Mouse (Mus musculus): ENCODE measurements around the gene Phox2a. TPM values are rescaled to one million over a fixed set of nuclear protein-coding genes. Genes with fewer than 3 reads are reported as not detected.

Phox2a gene
- 0.29 and 0.77 TPM in 2 replicates for polyA plus RNA-seq (2015; fragmentation: Nextera tagmentation; extraction: Ambion mirVana)

DNA sequence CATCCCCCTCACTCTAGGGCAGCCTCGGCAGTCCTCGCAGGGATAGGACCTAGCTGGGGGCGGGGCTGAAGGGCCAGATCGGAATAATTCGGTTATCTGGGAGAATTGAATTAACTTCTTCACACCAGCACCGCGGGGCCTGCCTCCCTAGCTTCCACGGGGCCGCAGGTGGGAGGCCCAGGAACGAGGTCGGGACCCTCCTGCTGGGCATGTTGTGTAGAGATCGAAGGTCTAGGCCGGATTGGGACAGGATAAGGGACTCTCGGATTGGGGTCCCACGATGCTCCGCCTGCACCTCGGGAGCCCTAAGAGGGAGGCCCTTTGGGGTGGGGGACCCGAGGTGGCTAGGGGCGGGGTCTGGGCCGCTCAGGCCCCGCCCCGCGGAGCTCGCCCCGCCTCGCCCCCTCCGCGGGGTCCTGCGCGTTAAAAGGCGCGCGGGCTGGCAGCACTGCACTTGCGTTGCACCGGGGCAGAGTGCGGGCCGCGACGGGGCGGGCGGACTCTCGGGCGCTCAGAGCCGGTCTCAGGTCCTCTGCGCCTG, at the start of gene Phox2a:
Phox2a (plus strand) TSS at position 453 of the 541 bp plus-strand sequence.
- peak within 1 kb of the TSS; percentile 29 for H3K4me3 ChIP-seq
- peaks cover 57% of the 10 kb centered on the region for H3K27me3 ChIP-seq
- H3K9ac ChIP-seq: no peak within 1 kb of the TSS
- H3K4me2 ChIP-seq: peak within 1 kb of the TSS; percentile 50
- peaks cover 34% of the 10 kb centered on the region for H3K4me1 ChIP-seq
- H3K27ac ChIP-seq: no peak within 1 kb of the TSS
- H3K9me3 ChIP-seq: no peaks in the 10 kb centered on the region
- no peaks in the 10 kb centered on the region for H3K36me3 ChIP-seq
- ATAC-seq (ENCODE audit: borderline replicate concordance, extremely low read depth, low FRiP score, low TSS enrichment): no peak
- under 1% methylated on average over 45 of the region's 45 CpGs for WGBS

DNA sequence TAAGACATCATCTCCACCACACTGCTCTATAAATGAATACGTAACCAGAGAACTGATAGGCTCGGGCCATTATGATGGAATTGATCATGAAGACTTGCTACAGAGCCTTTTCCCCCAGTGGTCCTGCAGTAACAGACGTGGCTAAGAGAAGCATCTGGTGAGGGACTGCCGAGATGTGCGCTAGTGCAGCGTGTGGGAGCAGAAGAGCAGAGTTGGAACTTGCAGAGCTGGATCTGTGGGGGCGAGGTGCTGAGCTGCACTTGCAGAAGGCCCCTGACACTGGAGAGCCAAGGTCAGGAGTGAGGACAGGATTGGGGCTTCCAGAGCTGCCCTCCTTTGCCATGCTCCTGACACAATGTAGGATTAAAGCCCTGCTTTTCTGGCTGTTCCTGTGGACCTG, 48.1 kb upstream of the Phox2a start:
- Histone ChIP-seq H3K36me3 (no peaks in the 10 kb centered on the region), H3K27me3 (no peaks in the 10 kb centered on the region), H3K9me3 (no peaks in the 10 kb centered on the region), H3K27ac (no peak overlapping the region), H3K4me2 (no peak overlapping the region), H3K9ac (no peak overlapping the region), H3K4me3 (no peak overlapping the region), H3K4me1 (no peaks in the 10 kb centered on the region)
- ATAC-seq (ENCODE audit: borderline replicate concordance, extremely low read depth, low FRiP score, low TSS enrichment): no peak
- 78% methylated on average over 7 of the region's 7 CpGs for WGBS

DNA sequence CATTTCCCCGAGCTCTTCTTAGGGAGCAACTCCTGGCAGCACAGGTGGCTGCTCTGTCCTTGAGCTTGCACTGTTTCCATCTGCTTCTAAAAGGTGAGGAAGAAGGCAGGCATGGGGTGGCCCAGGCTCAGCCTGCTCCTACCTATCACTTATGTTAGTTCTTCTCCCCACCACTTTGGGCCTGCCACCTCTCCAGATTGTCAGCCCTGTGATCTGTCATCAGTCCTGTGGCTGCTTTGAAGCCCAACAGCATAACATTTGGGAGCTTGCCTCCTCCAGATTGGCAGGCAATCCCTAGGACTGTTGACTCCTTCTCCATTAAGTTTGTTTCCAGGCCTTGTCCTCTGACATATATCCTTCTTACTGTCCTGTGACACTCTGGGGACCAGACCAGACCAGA, 46.5 kb upstream of the Phox2a start:
- H3K36me3 ChIP-seq: no peaks in the 10 kb centered on the region
- no peak overlapping the region for H3K27ac ChIP-seq
- H3K9me3 ChIP-seq: no peaks in the 10 kb centered on the region
- no peak overlapping the region for H3K4me3 ChIP-seq
- no peak for ATAC-seq (ENCODE audit: borderline replicate concordance, extremely low read depth, low FRiP score, low TSS enrichment)
- no peaks in the 10 kb centered on the region for H3K27me3 ChIP-seq
- H3K4me1 ChIP-seq: no peaks in the 10 kb centered on the region
- WGBS: 88% methylated on average over 1 of the region's 1 CpGs
- no peak overlapping the region for H3K9ac ChIP-seq
- no peak overlapping the region for H3K4me2 ChIP-seq

DNA sequence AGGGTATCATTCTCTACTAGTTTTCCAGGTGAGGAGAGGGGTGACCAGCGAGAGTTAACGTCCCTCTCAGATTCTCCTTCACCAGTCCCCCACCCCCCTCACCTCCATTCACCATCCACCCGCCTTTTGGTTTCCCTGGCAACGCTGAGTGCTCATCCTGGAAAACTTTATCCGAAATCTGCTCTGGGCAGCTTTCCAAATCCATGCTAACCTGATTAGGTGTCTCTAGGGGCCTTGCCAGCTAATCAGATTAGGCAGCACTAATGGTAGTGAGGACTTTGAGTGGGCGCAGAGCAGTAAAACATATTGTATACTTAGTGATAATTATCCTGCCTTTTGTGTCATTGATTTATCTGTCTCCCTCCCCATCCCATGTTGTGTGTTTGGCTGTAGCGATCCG, 45.4 kb upstream of the Phox2a start:
- 31% methylated on average over 8 of the region's 8 CpGs for WGBS
- no peak overlapping the region for H3K27ac ChIP-seq
- no peaks in the 10 kb centered on the region for H3K36me3 ChIP-seq
- H3K4me2 ChIP-seq: no peak overlapping the region
- ATAC-seq (ENCODE audit: borderline replicate concordance, extremely low read depth, low FRiP score, low TSS enrichment): no peak
- H3K9me3 ChIP-seq: no peaks in the 10 kb centered on the region
- no peaks in the 10 kb centered on the region for H3K4me1 ChIP-seq
- no peak overlapping the region for H3K9ac ChIP-seq
- H3K4me3 ChIP-seq: no peak overlapping the region
- H3K27me3 ChIP-seq: no peaks in the 10 kb centered on the region

DNA sequence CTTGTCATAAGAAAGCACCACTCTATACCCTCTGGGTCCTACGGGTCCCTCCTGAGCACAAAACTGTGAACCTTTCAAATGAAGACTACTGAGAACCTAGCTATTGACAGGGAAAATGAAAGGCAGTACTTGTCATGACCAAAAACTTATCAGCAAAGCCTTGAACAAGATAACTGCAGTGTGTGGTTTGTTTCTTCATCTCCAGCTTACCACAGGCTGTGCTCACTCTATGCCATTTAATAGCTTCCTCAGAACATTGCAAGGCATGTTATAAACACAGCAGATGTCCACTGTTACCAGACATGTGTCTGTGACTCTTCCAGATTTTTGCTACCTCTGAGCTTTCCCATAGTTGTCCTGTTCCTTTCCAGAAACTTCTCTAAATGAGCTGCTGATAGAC, 41.1 kb upstream of the Phox2a start:
- 90% methylated on average over 1 of the region's 1 CpGs for WGBS
- Histone ChIP-seq H3K9me3 (no peaks in the 10 kb centered on the region), H3K36me3 (0 out of 2 replicates have a peak, but pooled peaks cover 6% of the 10 kb centered on the region), H3K27ac (no peak overlapping the region), H3K27me3 (no peaks in the 10 kb centered on the region), H3K4me1 (no peaks in the 10 kb centered on the region), H3K4me3 (no peak overlapping the region), H3K9ac (no peak overlapping the region), H3K4me2 (no peak overlapping the region)
- no peak for ATAC-seq (ENCODE audit: borderline replicate concordance, extremely low read depth, low FRiP score, low TSS enrichment)

DNA sequence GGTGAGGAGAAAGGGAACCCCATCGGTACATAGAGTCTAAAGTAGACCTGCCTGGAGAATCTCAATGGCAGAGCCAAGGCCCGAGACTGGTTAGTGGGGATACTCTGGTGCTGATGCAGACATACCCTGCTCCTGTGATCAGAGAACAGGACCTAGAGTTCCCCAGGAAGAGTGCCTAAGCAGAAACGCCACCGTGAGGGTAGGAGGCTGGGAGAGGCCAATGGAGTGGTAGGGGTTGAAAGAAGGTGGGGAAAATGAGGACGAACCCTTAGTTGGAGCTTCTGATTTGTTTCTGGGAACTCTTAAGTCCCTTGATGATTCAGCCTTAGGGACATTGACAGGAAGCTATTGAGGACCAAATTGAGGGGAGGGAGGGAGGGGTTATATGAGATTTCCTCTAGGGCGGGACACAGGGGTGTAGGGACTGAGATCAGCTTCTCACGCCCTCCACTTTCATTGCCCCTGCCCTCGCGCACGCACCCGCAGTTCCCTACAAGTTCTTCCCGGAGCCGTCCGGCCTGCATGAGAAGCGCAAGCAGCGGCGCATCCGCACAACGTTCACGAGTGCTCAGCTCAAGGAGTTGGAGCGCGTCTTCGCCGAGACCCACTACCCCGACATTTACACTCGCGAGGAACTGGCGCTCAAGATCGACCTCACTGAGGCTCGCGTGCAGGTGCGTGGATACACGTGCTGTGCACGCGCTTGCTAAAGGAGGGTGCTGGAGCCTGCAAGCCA, 2.4 kb downstream of the Phox2a start:
- Histone ChIP-seq H3K36me3 (peaks cover 19% of the 10 kb centered on the region), H3K4me1 (peaks cover 40% of the 10 kb centered on the region), H3K27me3 (peaks cover 56% of the 10 kb centered on the region), H3K9me3 (no peaks in the 10 kb centered on the region), H3K27ac (no peak overlapping the region), H3K4me2 (peak overlapping the region; percentile 88), H3K4me3 (peak overlapping the region; percentile 42), H3K9ac (no peak overlapping the region)
- ATAC-seq (ENCODE audit: borderline replicate concordance, extremely low read depth, low FRiP score, low TSS enrichment): no peak
- WGBS: 4% methylated on average over 35 of the region's 35 CpGs

DNA sequence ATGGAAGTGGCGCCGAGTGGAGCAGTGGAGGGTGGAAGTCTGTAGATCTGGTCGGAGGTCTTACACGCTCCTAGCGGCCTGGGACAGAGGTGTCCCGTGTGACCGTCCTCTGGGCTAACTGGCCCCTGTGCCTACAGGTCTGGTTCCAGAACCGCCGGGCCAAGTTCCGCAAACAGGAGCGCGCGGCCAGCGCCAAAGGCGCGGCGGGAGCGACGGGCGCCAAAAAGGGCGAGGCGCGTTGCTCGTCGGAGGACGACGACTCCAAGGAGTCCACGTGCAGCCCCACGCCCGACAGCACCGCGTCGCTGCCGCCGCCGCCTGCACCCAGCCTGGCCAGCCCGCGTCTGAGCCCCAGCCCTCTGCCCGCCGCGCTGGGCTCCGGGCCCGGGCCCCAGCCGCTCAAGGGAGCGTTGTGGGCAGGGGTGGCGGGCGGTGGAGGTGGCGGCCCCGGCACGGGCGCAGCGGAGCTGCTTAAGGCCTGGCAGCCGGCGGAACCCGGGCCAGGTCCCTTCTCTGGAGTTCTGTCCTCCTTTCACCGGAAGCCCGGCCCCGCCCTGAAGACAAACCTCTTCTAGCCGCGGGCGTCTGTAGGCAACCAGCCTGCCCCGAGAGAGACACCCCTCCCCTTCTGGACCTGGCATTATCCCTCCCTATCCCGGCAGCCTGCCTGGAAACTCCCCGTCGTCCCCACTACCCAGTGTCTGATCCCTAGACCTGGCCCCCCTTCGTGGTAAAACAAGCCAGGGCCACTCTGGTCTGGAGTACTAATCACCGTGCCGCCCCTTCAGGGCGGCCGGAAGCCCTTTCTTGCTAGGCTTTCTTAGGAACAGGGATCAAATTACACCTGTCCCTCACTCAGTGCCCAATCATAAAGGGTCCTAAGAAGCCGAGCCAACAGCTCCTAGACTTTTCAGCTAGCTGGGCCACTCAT, 3.7 kb downstream of the Phox2a start:
- under 1% methylated on average over 67 of the region's 71 CpGs for WGBS
- H3K9ac ChIP-seq: peak overlapping the region; percentile 47
- H3K4me2 ChIP-seq: peak overlapping the region; percentile 88
- ATAC-seq (ENCODE audit: borderline replicate concordance, extremely low read depth, low FRiP score, low TSS enrichment): peak; percentile 83
- H3K4me3 ChIP-seq: peak overlapping the region; percentile 42
- peak overlapping the region; percentile 93 for H3K27ac ChIP-seq
- H3K4me1 ChIP-seq: peaks cover 40% of the 10 kb centered on the region
- no peaks in the 10 kb centered on the region for H3K9me3 ChIP-seq
- H3K36me3 ChIP-seq: peaks cover 32% of the 10 kb centered on the region
- H3K27me3 ChIP-seq: peaks cover 49% of the 10 kb centered on the region

DNA sequence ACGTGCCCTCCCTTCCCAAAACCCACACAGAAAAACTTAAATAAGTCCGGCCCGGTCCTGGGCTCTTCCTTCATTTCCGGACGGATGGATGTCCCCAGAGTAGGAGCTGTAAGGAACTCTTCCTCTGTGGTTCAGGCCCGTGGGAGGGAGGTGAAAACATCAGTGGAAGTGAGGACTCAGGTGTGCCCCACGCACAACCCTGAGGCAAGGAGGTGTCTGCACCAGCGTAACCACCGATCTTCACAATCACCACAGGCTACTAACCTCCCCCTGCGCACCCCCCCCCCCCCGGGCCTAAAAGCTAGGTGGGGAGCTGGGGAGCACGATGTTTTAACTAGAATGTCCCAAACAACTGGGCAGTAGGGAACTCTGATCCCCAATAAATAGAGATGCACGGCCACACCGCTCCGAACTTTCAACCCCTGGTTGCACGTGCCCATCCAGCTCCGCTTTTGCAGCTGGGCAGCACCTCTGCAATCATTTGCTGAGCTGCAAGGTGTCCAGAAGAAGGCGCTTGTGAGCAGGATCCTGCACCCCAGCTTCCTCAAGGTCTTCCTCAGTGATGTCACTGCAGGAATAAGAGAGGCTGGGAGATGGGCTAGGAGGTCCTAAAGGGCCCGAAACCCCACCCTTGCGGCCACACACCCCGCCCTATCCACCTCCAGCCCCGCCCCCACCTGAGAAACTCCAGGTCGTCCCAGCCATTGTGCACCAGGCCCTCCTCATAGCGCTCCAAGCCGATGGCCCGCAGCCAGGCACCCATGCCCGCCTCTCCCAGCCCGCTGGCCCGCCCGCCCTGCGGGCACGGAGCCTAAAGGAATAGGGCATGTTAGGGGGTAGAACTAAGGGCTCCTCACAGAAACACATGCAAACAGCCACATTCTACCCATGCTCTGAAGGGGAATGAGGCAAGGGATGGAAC, 5.0 kb downstream of the Phox2a start:
- Histone ChIP-seq H3K9me3 (no peaks in the 10 kb centered on the region), H3K4me1 (peaks cover 36% of the 10 kb centered on the region), H3K27me3 (peaks cover 36% of the 10 kb centered on the region), H3K9ac (no peak overlapping the region), H3K36me3 (peaks cover 45% of the 10 kb centered on the region), H3K27ac (peak overlapping the region; percentile 93), H3K4me3 (no peak overlapping the region), H3K4me2 (peak overlapping the region; percentile 88; the same call in 1 of the 2 replicates)
- peak; percentile 8; the same call in 1 of the 2 replicates for ATAC-seq (ENCODE audit: borderline replicate concordance, extremely low read depth, low FRiP score, low TSS enrichment)
- 45% methylated on average over 32 of the region's 32 CpGs for WGBS

DNA sequence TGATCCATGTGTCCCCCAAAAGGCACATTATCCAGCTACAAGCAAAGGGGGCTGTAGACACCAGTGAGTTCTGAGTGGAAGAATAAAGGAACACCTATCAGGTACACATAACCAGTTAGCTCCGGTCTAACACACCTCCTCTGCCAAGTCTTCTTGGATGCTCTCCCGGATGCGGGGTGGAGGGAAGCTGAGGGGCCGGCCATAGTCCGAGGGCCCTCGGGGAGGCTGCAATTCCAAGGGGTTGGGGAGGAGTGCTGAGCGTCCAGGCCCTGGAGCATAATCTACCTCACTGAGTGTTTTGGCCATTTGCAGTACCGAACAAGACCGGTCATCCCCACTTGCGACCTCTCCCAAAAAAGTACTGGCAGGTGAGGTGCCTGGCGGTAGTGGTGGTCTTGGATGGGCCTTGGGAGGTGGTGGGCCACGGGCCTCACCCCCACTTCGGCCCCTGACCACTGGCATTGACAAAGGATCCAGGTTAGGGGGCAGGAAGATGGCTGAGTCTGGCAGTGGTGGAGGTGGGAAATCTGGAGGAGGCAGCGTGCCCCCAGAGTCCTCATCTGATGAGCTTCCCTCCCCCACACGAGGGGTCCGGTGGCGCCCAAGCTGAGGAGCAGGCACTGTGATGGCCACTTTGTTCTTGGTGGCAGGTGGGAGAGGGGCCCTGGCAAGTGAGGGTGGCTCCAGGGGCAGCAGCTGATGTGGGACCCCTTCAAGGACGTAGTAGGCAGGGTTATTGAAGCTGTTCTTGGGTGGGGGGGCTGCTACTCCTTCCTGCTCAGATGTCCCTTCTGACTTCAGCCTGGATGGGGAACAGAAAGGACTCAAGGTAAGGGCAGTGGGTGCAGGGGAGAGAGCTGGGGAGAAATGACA, 5.9 kb downstream of the Phox2a start:
- H3K36me3 ChIP-seq: peaks cover 54% of the 10 kb centered on the region
- no peak overlapping the region for H3K4me2 ChIP-seq
- peak overlapping the region; percentile 30; the same call in 1 of the 2 replicates for H3K27ac ChIP-seq
- H3K9me3 ChIP-seq: no peaks in the 10 kb centered on the region
- H3K27me3 ChIP-seq: peaks cover 27% of the 10 kb centered on the region
- ATAC-seq (ENCODE audit: borderline replicate concordance, extremely low read depth, low FRiP score, low TSS enrichment): no peak
- peaks cover 31% of the 10 kb centered on the region for H3K4me1 ChIP-seq
- no peak overlapping the region for H3K9ac ChIP-seq
- WGBS: 79% methylated on average over 18 of the region's 18 CpGs
- H3K4me3 ChIP-seq: no peak overlapping the region

DNA sequence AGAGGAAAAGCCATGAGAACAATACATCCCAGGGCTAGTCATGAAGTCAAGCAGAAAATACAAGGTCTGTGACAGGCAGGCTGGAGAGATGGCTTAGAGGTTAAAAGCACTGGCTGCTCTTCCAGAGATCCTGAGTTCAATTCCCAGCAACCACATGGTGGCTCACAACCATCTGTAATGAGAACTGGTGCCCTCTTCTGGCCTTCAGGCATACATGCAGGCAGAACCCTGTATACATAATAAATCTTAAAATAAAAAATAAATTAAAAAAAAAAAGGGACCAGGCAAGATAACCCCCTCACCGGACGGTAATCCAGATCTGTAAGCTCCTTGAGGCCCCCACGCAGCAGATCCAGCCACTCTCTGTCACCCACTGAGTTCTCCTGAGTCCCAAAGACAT, 12.3 kb downstream of the Phox2a start:
- H3K9ac ChIP-seq: no peak overlapping the region
- no peak overlapping the region for H3K4me2 ChIP-seq
- WGBS: 87% methylated on average over 3 of the region's 3 CpGs
- H3K36me3 ChIP-seq: peaks cover 85% of the 10 kb centered on the region
- H3K27ac ChIP-seq: no peak overlapping the region
- H3K4me1 ChIP-seq: peaks cover 15% of the 10 kb centered on the region
- no peak for ATAC-seq (ENCODE audit: borderline replicate concordance, extremely low read depth, low FRiP score, low TSS enrichment)
- H3K27me3 ChIP-seq: no peaks in the 10 kb centered on the region
- H3K9me3 ChIP-seq: no peaks in the 10 kb centered on the region
- H3K4me3 ChIP-seq: no peak overlapping the region

Data from lung, embryonic 15.5 days (tissue).